Mouse (Mus musculus): ENCODE measurements around the gene Socs7.
A peak's percentile ranks its signal among the peaks of the same experiment; 100 is the strongest.

Socs7 gene

DNA sequence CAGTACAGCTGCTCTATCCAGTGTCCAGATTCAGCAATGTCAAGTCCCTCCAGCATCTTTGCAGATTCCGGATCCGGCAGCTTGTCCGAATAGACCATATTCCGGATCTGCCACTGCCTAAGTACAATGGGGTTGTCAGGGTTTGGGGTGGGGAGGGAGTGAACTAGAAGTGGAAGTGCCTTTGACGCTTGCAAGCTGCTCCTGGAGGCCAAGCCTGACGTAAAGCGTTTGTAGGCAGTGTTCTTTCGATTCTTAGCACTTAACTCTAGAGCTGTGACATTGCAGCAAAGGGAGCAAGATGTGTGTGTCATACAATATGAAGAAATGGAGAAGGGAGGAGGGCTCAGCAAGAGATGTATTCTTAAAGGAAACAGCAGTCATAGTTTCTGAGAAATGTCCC lies 26.8 kb downstream of the Socs7 start:
- no peak for DNase-seq (ENCODE audit: low spot score)

DNA sequence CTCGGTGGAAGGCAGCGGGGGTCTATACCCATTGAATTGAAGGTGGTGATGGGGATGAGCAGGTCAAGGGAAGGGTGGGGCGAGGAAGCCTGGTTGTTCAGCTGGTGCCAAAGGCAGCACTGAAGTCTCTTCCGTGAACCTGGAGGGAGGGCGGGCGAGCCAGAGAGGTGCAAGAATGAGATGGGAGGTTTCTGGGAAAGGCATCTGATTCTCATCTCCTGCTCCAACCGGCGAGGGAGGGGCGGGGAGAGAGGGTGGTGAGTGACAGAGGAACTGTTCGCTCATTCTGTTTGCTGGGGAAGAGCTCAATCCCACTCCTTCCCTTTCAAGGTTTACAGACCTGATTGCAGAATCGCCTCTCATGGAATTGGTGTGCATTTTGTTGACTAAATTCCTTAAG lies 31.3 kb downstream of the Socs7 start:
- DNase-seq (ENCODE audit: low spot score), result no peak

DNA sequence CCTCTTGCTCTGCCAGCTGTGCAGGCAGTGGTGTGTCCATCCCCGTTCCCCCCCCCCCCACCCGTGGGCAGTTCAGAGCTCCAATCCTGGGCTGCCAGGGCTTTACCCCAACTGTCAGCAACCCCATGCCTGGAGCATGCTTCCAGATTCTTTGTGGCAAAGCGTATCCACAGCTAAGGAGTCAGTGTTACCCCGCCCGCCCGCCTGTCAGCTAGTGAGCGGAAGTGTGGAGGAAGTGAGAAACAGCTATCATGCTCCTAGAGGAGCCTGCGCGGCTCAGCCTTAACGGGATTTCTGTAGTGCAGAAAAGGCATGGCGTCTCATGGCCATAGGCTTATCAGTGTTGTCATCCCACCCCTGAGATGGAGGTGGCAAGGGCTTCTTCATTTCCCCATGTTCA lies 31.8 kb downstream of the Socs7 start:
- no peak for DNase-seq (ENCODE audit: low spot score)

DNA sequence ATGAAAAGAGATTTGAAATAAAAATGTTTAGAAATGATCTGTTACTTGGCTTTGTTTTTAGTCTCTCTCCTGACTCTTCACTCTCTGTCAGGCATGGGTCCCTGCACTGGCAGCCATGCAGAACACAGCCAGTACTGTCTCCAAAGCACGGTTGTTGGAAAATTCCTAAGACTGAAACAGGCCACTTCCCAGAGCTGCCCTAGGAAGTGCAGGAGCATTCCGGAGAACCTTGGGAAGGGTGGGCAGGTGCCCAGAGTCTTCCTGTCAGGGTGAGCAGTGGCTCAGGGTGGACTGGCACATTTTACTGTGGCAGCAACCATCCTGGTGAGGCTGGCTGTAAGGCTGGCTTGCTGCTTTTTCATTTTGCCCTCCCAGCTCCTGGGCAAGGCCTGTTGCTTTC lies 36.2 kb downstream of the Socs7 start:
- no peak for DNase-seq (ENCODE audit: low spot score)

DNA sequence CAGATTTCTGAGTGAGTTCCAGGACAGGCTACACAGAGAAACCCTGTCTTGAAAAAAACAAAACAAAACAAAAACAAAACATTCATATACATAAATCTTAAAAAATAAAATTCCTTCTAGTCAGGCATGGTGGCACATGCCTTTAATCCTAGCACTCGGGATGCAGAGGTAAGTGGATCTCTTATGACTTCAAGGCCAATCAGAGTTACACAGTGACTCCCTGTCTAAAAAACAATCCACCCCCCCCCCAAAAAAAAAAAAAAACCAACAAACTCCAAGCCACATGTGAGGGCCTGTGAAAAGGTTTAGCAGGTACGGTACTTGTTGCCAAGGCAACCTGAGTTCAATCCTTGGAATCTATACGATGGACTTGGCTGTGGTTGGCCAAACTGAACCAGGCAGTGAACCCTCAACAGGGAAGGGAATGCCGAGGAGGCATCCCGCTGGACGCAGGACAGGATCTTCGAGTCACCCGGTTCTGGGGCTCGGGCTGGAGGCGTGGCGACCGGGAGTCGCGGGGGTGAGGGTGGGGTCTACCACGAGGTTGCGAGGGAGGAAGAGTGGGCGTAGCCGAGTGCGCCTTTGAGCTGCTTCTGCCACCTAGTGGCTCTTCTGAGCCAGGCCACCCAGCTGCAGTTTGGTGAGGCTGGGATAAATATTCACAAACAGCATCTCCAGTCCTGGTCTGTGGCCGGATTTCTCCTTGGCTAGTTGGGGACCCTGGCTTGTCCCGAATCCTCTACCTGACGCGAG lies 37.8 kb downstream of the Socs7 start:
- DNase-seq (ENCODE audit: low spot score), result peak; percentile 94

DNA sequence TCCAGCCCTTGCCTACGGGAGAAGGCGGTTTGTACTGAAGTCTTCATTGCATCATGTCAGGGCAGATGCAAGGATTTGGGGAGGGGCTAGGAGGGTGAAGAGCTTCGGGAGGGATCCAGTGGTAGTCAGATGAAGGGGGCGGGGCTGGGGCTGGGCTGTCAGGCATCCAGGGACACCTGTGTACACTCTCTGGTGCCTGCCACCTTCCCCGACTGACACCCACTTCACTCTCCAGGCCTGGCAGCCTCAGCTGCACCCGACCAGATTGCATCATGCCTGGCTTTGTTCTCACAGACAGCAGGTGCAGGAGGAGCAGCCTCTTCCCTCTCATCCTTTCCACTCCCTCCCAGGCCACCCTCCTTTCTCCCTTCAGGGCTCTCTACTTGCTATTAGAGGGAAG lies 38.7 kb downstream of the Socs7 start:
- no peak for DNase-seq (ENCODE audit: low spot score)

DNA sequence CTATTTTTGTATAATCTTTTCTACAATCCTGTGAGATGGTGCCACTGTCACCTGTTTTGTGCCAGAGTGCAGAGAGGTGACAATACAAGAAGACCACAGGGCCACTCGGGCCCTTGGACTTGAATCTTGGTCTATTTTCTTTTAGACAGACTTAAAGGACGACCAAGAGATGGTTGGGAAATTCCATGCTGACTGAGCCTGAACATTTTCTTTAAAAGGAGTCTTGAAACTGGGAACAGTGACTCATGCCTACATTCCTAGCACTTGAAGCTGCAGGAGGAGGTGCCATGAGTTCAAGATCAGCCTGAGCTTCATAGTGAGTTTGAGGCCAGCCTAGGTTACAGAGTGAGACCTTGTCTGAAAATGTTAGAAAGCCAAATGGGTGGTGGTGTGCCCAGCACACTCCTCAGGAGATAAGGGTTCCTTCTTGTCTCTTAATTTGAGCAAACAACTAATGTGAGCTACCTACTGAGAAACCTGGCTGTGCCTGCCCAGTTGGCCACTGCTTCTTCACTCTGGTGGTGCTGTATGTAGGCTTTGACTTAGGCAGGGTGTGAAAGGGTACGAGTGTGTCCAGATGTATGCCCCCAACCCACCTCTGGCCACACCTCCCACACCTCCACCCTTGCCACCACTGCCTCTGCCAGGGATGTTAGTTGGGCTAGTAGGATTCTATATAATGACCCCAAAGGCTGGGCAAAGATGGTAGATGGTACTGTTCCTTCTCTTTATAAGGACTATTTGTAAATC lies 39.5 kb downstream of the Socs7 start:
- no peak for DNase-seq (ENCODE audit: low spot score)

DNA sequence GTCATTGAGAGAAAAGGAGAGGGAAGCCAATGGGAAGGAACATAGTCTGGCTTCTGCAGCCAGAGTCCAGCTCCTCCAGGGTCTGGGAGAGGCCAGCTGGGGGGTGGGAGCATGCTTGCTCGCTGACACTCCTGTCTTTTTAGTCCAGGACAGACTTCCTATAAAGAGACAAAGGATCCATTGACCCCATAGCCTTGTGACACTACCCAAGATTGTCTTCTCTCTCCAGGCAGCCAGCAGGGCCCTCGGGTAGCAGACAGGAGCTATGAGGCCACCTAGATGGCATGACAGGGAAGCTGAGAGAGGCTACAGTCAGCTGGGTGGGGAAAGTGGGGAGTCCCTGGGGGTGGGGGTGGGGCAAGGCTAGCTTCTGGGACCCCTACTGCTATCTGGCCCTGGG lies 40.4 kb downstream of the Socs7 start:
- DNase-seq (ENCODE audit: low spot score), result no peak

DNA sequence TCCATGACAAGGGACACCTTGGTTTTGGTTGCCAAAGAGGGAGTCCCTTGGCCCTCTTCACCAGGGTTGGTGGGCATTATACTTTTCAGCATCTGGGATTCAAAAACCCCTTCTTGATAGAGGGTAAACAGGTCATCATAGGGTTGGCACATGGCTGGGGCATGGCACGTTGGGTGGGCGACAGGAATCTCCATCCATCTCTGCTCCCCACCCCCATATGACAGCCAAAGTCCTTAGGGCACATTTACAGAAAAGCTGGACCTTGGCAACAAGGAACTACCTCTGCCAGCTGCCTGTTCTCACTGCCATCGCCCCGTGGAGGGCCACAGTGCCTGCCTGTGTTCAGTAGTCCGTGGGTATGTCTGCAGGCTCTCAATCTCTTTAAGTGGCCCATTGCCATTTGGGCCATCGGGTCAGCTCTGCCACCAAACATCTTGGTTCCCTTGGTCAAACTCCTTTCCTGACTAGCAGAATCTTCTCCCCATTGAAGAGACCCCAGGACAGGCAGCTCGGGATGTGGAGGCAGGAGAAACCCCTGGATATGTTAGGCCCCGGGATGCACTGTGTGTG lies 41.3 kb downstream of the Socs7 start:
- no peak for DNase-seq (ENCODE audit: low spot score)

DNA sequence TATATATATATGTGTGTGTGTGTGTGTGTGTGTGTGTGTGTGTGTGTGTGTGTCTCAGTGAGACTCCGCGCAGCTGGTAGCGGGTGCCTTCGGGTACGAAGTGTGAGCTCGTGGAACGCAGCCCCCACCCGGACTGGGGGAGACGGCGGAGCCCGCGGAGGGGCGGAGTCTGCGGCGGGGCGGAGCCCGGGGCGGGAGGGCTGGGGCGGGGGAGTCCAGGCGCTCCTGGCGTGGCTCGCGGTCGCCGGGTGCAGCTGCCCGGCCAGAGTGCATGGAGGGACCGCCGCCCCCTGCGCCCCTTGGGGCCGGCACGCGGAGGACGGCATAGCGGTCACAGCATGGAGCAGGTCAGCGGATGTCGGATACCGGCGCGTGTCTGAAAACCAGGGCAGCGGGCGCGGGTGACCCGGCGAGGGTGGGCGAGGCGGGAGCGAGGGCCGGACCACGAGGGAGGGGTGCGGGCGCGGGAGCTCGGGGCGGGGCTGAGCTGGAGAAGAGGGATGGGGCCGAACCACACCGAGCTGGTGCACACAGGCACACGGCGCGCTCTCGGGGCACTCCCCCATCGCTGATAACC lies 41.9 kb downstream of the Socs7 start:
- DNase-seq (ENCODE audit: low spot score), result peak; percentile 51

DNA sequence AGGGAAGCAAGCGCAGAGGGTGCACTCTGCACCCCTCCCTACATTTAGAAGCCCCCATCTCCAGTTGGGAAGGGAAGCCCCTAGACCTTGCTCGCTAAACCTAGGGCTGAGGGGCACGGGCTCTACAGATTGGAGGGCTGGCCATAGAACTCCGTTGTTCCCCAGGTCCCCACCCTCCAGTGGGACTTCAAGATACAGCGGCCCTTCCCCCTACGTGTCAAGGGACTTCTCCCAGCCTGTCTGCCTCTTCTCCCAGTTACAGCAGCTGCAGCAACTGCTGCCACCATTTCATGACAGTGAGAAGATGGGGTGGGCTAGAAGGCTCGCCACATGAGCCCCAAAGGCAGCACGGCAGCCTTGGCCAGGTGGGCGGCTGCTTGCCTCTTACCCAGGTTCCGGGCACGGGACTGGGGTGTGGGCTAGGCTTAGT lies 42.4 kb downstream of the Socs7 start:
- no peak for DNase-seq (ENCODE audit: low spot score)

DNA sequence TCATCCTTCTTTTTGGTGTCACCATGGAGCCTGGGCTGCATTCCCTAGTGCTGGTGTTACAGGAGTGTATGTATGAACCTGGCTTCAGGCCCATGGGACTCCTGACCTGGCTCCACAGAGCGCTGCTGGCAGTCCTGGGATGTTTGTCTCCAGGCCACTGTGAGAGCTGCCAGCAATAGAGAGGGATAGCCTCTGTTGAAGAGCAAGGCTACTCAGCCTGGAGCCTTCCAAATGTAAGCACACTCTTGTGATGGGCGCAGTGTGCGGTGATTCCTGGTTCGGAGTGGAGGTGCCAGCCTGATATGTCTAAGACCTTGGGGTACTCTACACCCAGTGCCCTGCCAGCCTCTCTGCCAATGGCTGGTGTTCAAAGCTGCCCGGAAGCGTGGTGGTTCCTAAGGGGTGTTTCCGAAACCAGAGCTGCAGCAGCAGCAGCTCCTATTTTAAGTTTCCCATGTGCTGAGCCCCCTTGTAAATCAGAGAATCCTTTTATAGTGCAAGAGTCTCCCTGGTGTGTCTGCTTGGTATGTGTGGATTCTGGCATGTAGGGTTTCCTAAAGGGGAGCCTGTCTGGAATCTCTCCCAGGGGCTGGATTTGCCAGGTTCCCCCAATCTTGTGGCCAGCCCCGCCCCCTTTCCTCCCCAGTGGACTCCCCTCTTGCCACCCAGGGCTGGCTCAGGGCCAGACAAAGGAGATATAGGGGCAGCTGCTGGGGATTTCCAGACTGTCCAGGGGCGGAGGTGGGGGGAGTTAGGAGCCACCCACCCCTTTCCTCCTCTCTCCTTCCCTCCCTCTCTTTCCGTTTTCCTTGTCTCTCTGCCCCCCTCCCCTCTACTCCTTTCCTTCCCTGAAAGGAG lies 44.0 kb downstream of the Socs7 start:
- no peak for DNase-seq (ENCODE audit: low spot score)

DNA sequence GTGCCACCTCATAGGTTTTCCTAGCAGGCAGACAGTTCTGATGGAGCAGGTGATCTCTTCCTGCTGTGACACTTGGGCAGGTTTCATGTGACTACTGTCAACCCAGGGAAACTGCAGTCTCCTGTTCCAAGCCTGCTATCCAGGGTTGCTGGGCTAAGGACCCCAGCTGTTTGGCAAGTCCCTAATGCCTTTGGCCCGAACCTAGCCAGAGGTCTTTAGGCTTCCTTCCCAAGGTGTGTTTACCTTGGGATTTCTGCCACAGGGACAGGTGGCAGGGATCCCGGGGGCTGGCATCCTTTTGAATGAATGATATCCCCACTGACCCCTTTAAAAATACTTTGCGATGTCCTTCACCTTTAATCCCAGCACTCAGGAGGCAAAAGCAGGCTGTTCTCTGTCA lies 45.1 kb downstream of the Socs7 start:
- no peak for DNase-seq (ENCODE audit: low spot score)

DNA sequence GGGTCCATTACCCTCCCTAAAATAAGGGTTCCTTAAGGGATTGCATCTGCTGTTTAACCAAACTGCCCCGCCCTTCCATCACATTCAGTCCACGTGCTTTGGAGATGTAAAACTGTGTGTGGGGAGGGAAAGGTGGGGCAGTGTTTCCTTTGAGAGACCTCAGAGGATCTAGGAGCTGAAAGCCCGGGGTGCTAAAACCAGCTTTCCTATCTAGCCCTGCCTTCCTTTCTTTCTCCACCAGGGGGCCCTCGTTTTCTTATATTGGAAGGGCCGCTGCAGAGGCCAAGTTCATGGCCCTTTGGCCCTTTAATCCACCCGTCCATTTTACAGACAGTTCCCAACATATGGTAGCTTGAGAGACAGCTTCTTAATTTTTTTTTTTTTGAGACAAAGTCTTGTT lies 45.8 kb downstream of the Socs7 start:
- peak; percentile 67 for DNase-seq (ENCODE audit: low spot score)

DNA sequence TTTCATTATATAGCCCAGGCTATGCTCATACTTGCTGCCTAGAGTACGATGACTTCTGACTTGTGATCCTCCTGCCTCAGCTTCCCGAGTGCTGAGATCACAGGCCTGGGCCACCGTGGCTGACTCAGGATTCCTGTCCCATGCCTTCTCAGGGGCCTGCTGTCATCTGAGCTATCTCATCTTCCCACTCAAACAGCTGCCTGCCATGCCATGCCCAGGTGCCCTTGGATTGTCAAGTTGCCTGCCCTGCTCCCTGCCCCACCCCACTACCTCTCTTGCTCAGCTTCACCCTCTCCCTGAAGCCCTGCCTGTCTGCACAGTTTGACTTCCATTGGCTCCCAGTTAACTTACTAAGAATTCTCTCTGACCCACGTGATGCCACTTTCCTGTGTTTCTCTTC lies 48.6 kb downstream of the Socs7 start:
- no peak for DNase-seq (ENCODE audit: low spot score)

DNA sequence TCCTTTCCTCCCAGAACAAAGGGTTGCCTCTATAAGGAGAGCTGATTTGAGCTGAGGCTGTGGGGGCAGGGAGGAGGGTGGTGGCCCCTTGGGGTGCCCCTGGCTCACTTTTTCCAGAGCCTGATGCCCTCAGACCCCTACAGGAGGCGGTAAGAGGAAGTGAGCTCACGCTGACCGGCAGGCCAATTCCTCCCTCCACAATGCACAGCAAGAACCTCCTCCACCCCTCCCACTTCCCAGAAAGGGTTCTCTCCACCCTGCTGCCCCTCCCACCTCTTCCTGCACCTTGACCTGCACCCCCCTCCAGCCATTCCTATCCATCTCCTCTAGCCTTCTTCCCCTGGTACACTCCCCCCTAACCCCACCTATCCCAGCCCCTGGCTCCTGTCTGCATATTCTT lies 49.8 kb downstream of the Socs7 start:
- DNase-seq (ENCODE audit: low spot score), result no peak

DNA sequence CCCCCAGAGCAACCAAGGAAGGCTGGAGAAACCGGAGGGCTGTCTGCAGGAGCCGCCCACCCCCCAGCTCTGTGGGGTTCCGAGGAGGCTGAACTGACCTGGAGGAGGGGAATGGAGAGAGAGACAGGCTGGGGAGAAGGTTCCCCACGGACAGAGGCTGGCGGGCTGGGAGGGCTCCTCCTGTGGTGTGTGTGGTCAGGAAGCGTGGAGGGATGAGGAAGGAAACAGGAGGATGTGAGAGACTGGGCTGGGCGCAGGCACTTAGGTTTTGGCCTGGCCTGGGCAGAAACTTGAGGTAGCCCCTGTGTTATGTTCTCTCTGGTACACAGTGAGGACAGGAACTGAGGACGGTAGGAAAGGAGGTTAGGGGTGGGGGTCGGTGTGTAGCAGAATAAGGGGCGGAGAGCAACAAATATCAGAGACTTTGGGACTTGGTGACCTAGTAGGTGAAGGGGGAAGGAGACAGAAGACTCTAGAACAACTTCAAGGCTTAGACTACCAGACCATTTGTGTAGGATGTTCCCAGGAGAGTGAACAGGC lies 50.5 kb downstream of the Socs7 start:
- DNase-seq (ENCODE audit: low spot score), result no peak

DNA sequence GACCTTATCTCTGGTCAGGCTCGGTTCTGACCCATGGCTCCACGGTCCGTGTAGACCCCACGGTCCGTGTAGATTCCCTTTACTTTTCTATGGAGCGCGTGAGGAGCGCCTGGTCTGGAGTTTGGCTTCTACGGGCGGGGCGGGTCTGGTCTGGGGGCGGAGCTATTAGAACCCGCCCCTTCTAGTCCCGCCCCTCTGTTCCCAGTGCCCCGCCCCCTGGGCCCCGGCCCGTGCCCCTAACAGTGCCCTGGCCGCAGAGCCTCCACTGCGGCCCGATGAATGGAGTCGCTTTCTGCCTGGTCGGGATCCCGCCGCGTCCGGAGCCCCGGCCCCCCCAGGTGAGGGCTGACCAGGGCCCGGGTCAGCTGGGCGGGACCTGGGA lies 53.0 kb downstream of the Socs7 start, which contains the start of gene Arhgap23:
TSS of gene Arhgap23 (plus strand) at position 204 of the 382 bp plus-strand sequence.
- DNase-seq (ENCODE audit: low spot score), result peak; percentile 64

DNA sequence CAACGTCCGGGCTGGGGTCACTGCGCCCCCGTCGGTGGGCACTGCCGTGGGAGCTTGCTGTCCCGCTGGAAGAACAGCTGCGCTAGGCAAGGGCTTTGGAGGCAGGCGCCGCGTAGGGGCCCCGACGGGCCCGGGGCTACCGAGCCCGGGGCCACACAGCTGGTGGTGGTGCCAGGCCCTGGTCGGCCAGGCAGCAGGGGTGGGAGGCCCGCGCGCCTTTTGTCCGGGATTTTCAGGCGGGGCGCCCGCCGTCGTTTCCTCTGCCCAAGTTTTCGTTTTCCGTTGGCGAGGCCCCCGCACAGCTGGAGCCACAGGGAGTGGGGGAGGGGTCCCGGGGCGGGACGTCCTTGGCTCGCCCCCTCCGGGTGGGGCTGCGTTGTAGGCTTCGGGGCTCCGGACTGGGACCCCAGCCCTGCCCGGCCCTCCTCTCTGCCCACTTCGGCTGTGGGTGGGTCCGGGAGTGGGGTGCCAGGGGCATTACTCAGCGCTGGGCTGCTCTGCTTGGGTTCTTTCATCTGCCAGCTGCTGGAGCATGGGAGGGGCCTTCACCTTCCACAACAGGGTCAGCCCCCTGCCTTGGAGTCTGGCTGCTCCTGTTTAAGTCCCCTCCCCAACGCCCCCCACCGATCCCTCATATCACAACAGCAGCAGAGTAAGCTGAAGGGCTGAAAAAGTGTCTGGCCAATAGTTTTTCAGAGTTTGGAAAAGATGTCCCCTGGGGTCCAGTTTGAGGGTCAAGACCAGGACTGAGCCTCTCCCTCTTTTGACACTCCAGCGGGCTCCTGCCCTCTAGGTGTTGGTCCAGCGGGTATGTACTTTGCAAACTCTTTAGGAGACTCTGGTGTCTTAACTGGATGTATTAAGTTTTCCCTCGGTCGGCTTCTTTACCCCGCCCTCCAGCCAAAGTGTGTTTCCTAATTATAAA lies 53.6 kb downstream of the Socs7 start:
- DNase-seq (ENCODE audit: low spot score), result peak; percentile 52

DNA sequence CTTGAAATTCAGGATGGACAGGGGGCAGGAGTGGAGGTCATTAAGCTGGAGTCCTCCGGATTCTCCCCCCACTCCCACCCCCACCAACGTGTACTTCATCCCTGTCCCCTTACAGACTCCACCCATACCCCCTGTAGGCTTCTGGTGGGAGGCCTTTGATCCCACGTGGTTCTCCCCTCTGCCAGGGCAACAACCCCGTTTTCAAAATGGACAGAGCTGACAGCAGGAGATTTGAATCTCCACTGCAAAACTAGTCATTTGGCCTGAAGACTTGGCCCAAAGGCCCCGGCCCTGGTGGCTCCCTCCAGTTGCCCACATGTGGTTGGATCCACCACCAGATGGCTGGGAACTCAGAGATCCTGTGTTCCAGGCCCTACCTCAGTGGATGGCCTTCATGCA lies 54.3 kb downstream of the Socs7 start:
- DNase-seq (ENCODE audit: low spot score), result no peak
